ENCODE assay signal across 8 mouse cellular contexts in genomic region chr13:25019793-25020539, GRCm38 (mm10). TPM values are rescaled to one million over a fixed set of nuclear protein-coding genes. Genes with fewer than 3 reads are reported as not detected.
DNase-seq lines count a peak whose midpoint lies in the region; ATAC-seq and TF ChIP-seq lines count a peak whose summit lies in the region.

Gene Mrs2 (minus strand): TSS chr13:25020379.

- TF ChIP-seq CTCF in Patski (IDR thresholded peaks at IDR 0.05): no peak

- POLR2A ChIA-PET in Patski (lab: Charles Lee): interaction anchor here (0.6 to 2.2 kb wide), 4 partner anchors 35 to 96 kb away, joined by 3 to 6 read pairs (median 5); no protein-coding TSS in a partner anchor

- no peaks in the 10 kb centered on the region for H3K9me3 ChIP-seq in hindbrain, embryonic 14.5 days (ENCODE audit: control insufficient read depth, low read length)

- CTCF ChIA-PET in Patski (lab: Charles Lee): interaction anchor here (1.8 to 3.3 kb wide), 2 partner anchors 66 to 96 kb away, joined by 3 to 13 read pairs; no protein-coding TSS in a partner anchor

- peaks cover 10% of the 10 kb centered on the region; the same call in 1 of the 2 replicates for H3K36me3 ChIP-seq in hindbrain, embryonic 14.5 days (replicated peaks; ENCODE audit: control insufficient read depth, insufficient read depth)

- peak within 1 kb of the TSS; percentile 90 for H3K9ac ChIP-seq in hindbrain, embryonic 14.5 days

- no peaks in the 10 kb centered on the region for H3K27me3 ChIP-seq in Patski
- H3K27me3 ChIP-seq in hindbrain, embryonic 14.5 days (ENCODE audit: control insufficient read depth, insufficient read depth, low read length): no peaks in the 10 kb centered on the region

- under 1% methylated on average over 74 of the region's 84 CpGs for WGBS in hindbrain, embryonic 14.5 days

- peak; percentile 70 for ATAC-seq in Patski
- peak; percentile 93 for ATAC-seq in hindbrain, embryonic 14.5 days (ENCODE audit: low FRiP score)

- H3K27ac ChIP-seq in hindbrain, embryonic 14.5 days: peak within 1 kb of the TSS; percentile 82

- H3K4me3 ChIP-seq in hindbrain, embryonic 14.5 days (replicated peaks; ENCODE audit: low read length): peak within 1 kb of the TSS; percentile 90

- in situ Hi-C loops in Patski (cut with MboI; ENCODE audit: low pct_unique_long_range_greater_than_20kb): loop anchor here (10.0 kb wide), 2 partner anchors 95 to 325 kb away; no protein-coding TSS in a partner anchor

- DNase-seq in Patski (ENCODE audit: low read depth, low spot score): peak; percentile 48
- peak; percentile 87 to 94 for DNase-seq in cerebellum, postnatal 14 days
- peak; percentile 70 to 83 for DNase-seq in frontal cortex, postnatal 25 days (ENCODE audit: low spot score in 2 of 2)
- peak; percentile 92 for DNase-seq in hindbrain, embryonic 14.5 days (ENCODE audit: low spot score)
- peak; percentile 89 to 90 for DNase-seq in layer of hippocampus, postnatal 36 days
- peak; percentile 89 for DNase-seq in lung, postnatal 36 days
- peak; percentile 92 for DNase-seq in retina, postnatal 1 day
- DNase-seq in urinary bladder, adult 18-20 months (ENCODE audit: low spot score in 2 of 2): peak; percentile 62 to 83

- H3K4me1 ChIP-seq in hindbrain, embryonic 14.5 days (replicated peaks; ENCODE audit: control insufficient read depth, insufficient read depth, low read length): peaks cover 17% of the 10 kb centered on the region

- peak within 1 kb of the TSS; percentile 84 for H3K4me2 ChIP-seq in hindbrain, embryonic 14.5 days (replicated peaks)

RNA-seq across cellular contexts. Expression of gene Mrs2, which starts in this region (rescaled TPM):
- polyA plus RNA-seq in Patski (2021): 64.2 TPM
- 26.6 and 28.9 TPM in 2 replicates for polyA plus RNA-seq in hindbrain, embryonic 14.5 days (2014; fragmentation: Nextera tagmentation; extraction: Ambion mirVana)
- total RNA-seq in layer of hippocampus, postnatal 36 days (2021): 10 to 100 TPM; 57.9 to 63.5 TPM

Comparison
In these comparisons a context has a peak if more than half of its experiments do, and no peak if none do; other contexts are left out.
1. Peak in every context shown above with its lines: DNase-seq, ATAC-seq, H3K4me3 ChIP-seq and H3K27ac ChIP-seq.